Mouse (Mus musculus) bone marrow macrophage, adult 2 months (primary cell): ENCODE results near the gene Wdr45. TPM values are rescaled to one million over a fixed set of nuclear protein-coding genes. Genes with fewer than 3 reads are reported as not detected.

Experiments used
- H3K27ac ChIP-seq: 2 replicates; pipeline ENCODE4 v1.5.1; 2012; ENCODE audit warnings: low read depth, low read length; ENCODE audit not compliant: insufficient read depth
- H3K4me1 ChIP-seq: 2 replicates; pipeline ENCODE4 v1.6.1; 2012; ENCODE audit warnings: low read length; ENCODE audit not compliant: control insufficient read depth, insufficient read depth
- H3K4me3 ChIP-seq: 2 replicates; pipeline ENCODE4 v1.5.1; 2012; ENCODE audit warnings: mild to moderate bottlenecking, low read length, moderate library complexity; ENCODE audit not compliant: insufficient read depth
- CTCF ChIP-seq: IDR thresholded peaks from 2 replicates; pipeline ENCODE4 v1.5.1; 2012; ENCODE audit warnings: low read depth, mild to moderate bottlenecking, low read length, moderate library complexity
- POLR2A ChIP-seq: IDR thresholded peaks from 2 replicates; pipeline ENCODE4 v1.6.1; 2012; ENCODE audit warnings: mild to moderate bottlenecking, low read depth, low read length, borderline replicate concordance
- polyA plus RNA-seq: library from polyadenylated mRNA; stranded (reverse); fragments of >200 nt; gene quantifications from 2 replicates; pipeline ENCODE4 v1.2.4, GENCODE M21; 2012; ENCODE audit not compliant: missing spikeins, insufficient read depth, insufficient read length

The Wdr45 gene
- polyA plus RNA-seq, 1 experiment: 68.8 TPM

GRCm38 (mm10) chrX:7721514-7722281 lies 7.6 kb downstream of the Wdr45 start, which contains the start of gene Gm45208:
TSS of gene Gm45208 (plus strand) at chrX:7722245.
- TF ChIP-seq POLR2A: no peak
- TF ChIP-seq CTCF: no peak
- Histone ChIP-seq H3K4me3 (peak within 1 kb of the TSS; percentile 74), H3K4me1 (0 out of 2 replicates have a peak, but pooled peaks cover 5% of the 10 kb centered on the region), H3K27ac (peak within 1 kb of the TSS; percentile 93)

DNA sequence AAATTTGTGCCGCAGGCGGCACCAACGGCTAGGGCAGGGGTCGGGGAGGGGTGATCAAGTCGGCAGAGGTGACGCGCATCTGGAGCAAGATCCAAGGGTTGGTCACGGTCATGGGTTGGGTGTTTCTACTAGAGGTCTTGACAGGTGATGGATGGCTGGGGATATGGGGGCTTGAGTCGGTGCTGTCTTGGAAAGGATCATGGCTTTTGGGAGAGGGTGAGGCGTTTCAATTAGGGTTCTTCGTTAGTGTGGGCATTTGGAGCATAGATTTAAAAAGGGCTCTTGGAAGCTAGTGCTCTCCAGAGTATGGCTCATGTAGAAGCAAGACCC lies 8.1 kb downstream of the Wdr45 start:
- H3K27ac ChIP-seq: peak overlapping the region; percentile 93
- TF ChIP-seq CTCF (no peak), POLR2A (no peak)

DNA sequence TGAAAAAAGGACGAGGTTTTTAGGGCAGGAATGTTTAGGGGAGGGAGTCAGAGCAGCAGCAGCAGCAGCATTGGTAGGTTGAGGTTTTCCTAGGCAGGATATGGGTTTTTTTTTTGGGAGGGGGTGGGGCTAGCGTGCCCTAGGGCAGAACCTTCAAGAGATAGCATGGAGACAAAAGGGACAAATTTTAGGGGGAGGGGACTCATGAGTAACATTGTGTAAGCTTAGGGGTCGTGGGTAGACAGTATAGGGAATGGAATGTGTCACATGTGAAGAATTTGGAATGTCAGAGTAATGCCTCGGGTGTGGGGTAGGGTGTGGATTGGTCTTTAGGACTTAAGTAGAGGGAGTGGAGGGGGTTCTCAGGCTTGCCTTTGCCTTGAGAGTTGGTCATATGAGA lies 8.6 kb downstream of the Wdr45 start:
- Histone ChIP-seq H3K4me3 (peak overlapping the region; percentile 74), H3K27ac (peak overlapping the region; percentile 93), H3K4me1 (peaks cover 11% of the 10 kb centered on the region)
- TF ChIP-seq CTCF (no peak), POLR2A (no peak)

More for the DNA sequence above, 8.1 kb downstream of the Wdr45 start:
- H3K4me1 ChIP-seq: 0 out of 2 replicates have a peak, but pooled peaks cover 9% of the 10 kb centered on the region
- peak overlapping the region; percentile 74 for H3K4me3 ChIP-seq

GRCm38 (mm10) chrX:7724135-7724534 lies 10.0 kb downstream of the Wdr45 start:
- no peak for TF ChIP-seq POLR2A
- no peak for TF ChIP-seq CTCF
- no peak overlapping the region for H3K27ac ChIP-seq
- peaks cover 15% of the 10 kb centered on the region for H3K4me1 ChIP-seq
- H3K4me3 ChIP-seq: no peak overlapping the region

GRCm38 (mm10) chrX:7725841-7726240 lies 11.7 kb downstream of the Wdr45 start:
- H3K4me3 ChIP-seq: no peak overlapping the region
- H3K27ac ChIP-seq: no peak overlapping the region
- H3K4me1 ChIP-seq: peaks cover 17% of the 10 kb centered on the region
- TF ChIP-seq POLR2A (no peak), CTCF (no peak)

GRCm38 (mm10) chrX:7727176-7727575 lies 13.0 kb downstream of the Wdr45 start:
- H3K27ac ChIP-seq: peak overlapping the region; percentile 77
- TF ChIP-seq CTCF (no peak), POLR2A (no peak)

DNA sequence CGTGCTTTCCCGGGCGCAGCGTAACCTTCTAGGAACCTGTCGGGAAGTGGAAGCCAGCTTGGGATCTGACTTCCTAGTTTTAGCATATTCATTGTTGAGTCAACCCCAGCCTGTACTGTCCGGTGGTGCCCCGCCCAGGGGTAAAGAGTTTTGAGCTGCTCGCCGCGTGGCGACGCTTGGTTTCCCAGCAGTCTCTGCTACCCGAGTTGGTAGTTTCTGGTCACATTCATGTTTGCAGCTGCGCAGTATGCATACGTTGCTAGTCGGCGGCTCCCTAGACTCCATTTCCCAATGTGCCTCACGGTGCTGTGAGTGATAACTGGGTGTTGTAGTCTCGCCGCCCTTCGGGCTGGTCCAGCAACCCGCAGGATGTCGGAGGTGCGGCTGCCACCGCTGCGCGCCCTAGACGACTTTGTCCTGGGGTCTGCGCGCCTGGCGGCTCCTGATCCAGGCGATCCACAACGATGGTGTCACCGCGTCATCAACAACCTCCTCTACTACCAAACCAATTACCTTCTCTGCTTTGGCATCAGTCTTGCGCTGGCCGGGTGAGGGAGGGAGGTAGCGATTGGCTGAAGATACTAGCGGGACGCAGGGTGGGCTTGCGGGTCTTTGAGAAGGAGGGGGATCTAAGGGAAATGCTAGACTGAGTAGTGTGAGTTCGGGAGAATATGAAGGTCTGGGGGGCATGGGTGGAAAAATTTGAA lies 14.2 kb downstream of the Wdr45 start, which contains the start of gene Praf2:
Gene Praf2 (plus strand): TSS at position 225 of the 707 bp plus-strand sequence.
- Histone ChIP-seq H3K27ac (peak within 1 kb of the TSS; percentile 77), H3K4me3 (peak within 1 kb of the TSS; percentile 69), H3K4me1 (peaks cover 15% of the 10 kb centered on the region)
- TF ChIP-seq CTCF: no peak
- no peak for TF ChIP-seq POLR2A

More at GRCm38 (mm10) chrX:7727176-7727575, 13.0 kb downstream of the Wdr45 start:
- Histone ChIP-seq H3K4me1 (peaks cover 17% of the 10 kb centered on the region), H3K4me3 (no peak overlapping the region)

DNA sequence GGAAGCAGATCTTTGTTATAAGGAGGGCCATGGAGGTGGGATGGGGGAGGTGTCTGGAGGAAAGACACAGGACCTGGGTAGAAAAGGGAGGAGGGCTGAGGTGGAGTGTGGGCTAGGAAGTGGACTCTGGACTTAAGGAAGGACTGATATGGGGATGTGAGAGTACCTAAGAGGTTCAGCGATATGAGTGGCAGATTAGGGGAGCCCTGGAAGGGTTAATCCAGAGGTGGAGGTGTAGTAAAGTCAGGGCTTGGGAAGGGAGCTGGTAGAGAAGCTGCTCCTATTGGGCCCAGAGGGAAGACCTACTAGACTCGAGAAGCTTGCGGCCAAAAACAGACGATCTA lies 14.8 kb downstream of the Wdr45 start:
- Histone ChIP-seq H3K4me1 (peaks cover 15% of the 10 kb centered on the region), H3K27ac (no peak overlapping the region), H3K4me3 (peak overlapping the region; percentile 69)
- TF ChIP-seq POLR2A: no peak
- TF ChIP-seq CTCF: no peak

GRCm38 (mm10) chrX:7733571-7734156 lies 19.5 kb downstream of the Wdr45 start:
- no peak for TF ChIP-seq CTCF
- TF ChIP-seq POLR2A: no peak
- H3K4me3 ChIP-seq: peak overlapping the region; percentile 31; the same call in 1 of the 2 replicates
- H3K27ac ChIP-seq: no peak overlapping the region
- peaks cover 4% of the 10 kb centered on the region; the same call in 1 of the 2 replicates for H3K4me1 ChIP-seq
